Mouse (Mus musculus) MEL (cell line): ENCODE measurements around the gene Adck2. TPM values are rescaled to one million over a fixed set of nuclear protein-coding genes. Genes with fewer than 3 reads are reported as not detected.

Experiments
- DNase-seq: peaks from one replicate; pipeline ENCODE4 v3.0.0; 2011; ENCODE audit warnings: low read depth, low spot score
- H3K27ac ChIP-seq: 2 replicates; pipeline ENCODE4 v1.5.1; 2012; ENCODE audit warnings: low read depth, mild to moderate bottlenecking, control low read depth, low read length, moderate library complexity; ENCODE audit not compliant: control insufficient read depth
- H3K27me3 ChIP-seq, 2 experiments: fragments of 150-350 bp in 1 of 2; sonication (generic) in 1 of 2; 2 replicates each; pipeline ENCODE4 v1.6.1; 2012; ENCODE audit warnings: low read length in 2 of 2, mild to moderate bottlenecking in 2 of 2, improper control_type of control experiment in 1 of 2, moderate library complexity in 1 of 2; ENCODE audit not compliant: insufficient read depth in 2 of 2, control insufficient read depth in 1 of 2
- H3K36me3 ChIP-seq, 2 experiments: 2 replicates each; pipeline ENCODE4 v1.6.1; 2012 to 2014; ENCODE audit warnings: low read length in 2 of 2, improper control_type of control experiment in 1 of 2, inconsistent platforms in 1 of 2, mild to moderate bottlenecking in 1 of 2; ENCODE audit not compliant: insufficient read depth in 2 of 2, control insufficient read depth in 1 of 2
- H3K4me1 ChIP-seq, 2 experiments: fragments of 150-350 bp in 1 of 2; sonication (generic) in 1 of 2; 2 replicates each; pipeline ENCODE4 v1.6.1; 2012; ENCODE audit warnings: low read length in 2 of 2, improper control_type of control experiment in 1 of 2, mild to moderate bottlenecking in 1 of 2; ENCODE audit not compliant: insufficient read depth in 2 of 2, control insufficient read depth in 1 of 2
- H3K4me3 ChIP-seq, 2 experiments: fragments of 150-350 bp in 1 of 2; sonication (generic) in 1 of 2; 2 replicates each; pipeline ENCODE4 v1.5.1; 2012; ENCODE audit warnings: low read depth in 2 of 2, low read length in 2 of 2, mild to moderate bottlenecking in 2 of 2, moderate library complexity in 2 of 2, control low read depth in 1 of 2, improper control_type of control experiment in 1 of 2; ENCODE audit not compliant: control insufficient read depth in 1 of 2, insufficient read depth in 1 of 2
- H3K79me2 ChIP-seq: 2 replicates; pipeline ENCODE4 v1.6.1; 2012; ENCODE audit warnings: mild to moderate bottlenecking, low read length, moderate library complexity; ENCODE audit not compliant: control insufficient read depth, poor library complexity, insufficient read depth
- H3K9ac ChIP-seq: 2 replicates; pipeline ENCODE4 v1.6.1; 2012; ENCODE audit warnings: low read depth, mild to moderate bottlenecking, control low read depth, low read length, moderate library complexity; ENCODE audit not compliant: control insufficient read depth, poor library complexity, severe bottlenecking
- H3K9me3 ChIP-seq: fragments of 150-350 bp; sonication (generic); replicated peaks from 2 replicates; pipeline ENCODE4 v1.6.1; 2012; ENCODE audit warnings: mild to moderate bottlenecking, low read length, improper control_type of control experiment, moderate library complexity; ENCODE audit not compliant: insufficient read depth
- BHLHE40 ChIP-seq: IDR thresholded peaks from 2 replicates; pipeline ENCODE4 v1.6.1; 2012; ENCODE audit warnings: low read depth, mild to moderate bottlenecking, inconsistent platforms, low read length, improper control_type of control experiment, borderline replicate concordance
- CHD1 ChIP-seq: IDR thresholded peaks from 2 replicates; pipeline ENCODE4 v1.6.1; 2012; ENCODE audit warnings: low read depth, mild to moderate bottlenecking, inconsistent platforms, low read length, improper control_type of control experiment
- CTCF ChIP-seq, 3 experiments: IDR thresholded peaks in 2 of 3; conservative IDR thresholded peaks in 1 of 3; 2 replicates each; pipeline ENCODE4 v1.5.1; 2011 to 2012; ENCODE audit warnings: low read length in 3 of 3, low read depth in 2 of 3, mild to moderate bottlenecking in 2 of 3, improper control_type of control experiment in 1 of 3, inconsistent platforms in 1 of 3, mixed read lengths in 1 of 3, moderate library complexity in 1 of 3; ENCODE audit not compliant: control insufficient read depth in 1 of 3, insufficient read depth in 1 of 3, poor library complexity in 1 of 3, severe bottlenecking in 1 of 3
- EP300 ChIP-seq, 2 experiments: IDR thresholded peaks; 2 replicates each; pipeline ENCODE4 v1.6.1; 2011; ENCODE audit warnings: improper control_type of control experiment in 2 of 2, low read length in 2 of 2, low read depth in 1 of 2, mild to moderate bottlenecking in 1 of 2
- ETS1 ChIP-seq: IDR thresholded peaks from 2 replicates; pipeline ENCODE4 v1.6.1; 2012; ENCODE audit warnings: low read depth, mild to moderate bottlenecking, inconsistent platforms, low read length, improper control_type of control experiment, moderate library complexity
- GABPA ChIP-seq: IDR thresholded peaks from 2 replicates; pipeline ENCODE4 v1.6.1; 2012; ENCODE audit warnings: low read depth, mild to moderate bottlenecking, inconsistent platforms, low read length, improper control_type of control experiment, moderate library complexity
- MYC ChIP-seq: IDR thresholded peaks from 2 replicates; pipeline ENCODE4 v1.6.1; 2011; ENCODE audit warnings: low read depth, mild to moderate bottlenecking, low read length, improper control_type of control experiment, moderate library complexity
- NRF1 ChIP-seq: IDR thresholded peaks from 2 replicates; pipeline ENCODE4 v1.6.1; 2014; ENCODE audit warnings: low read depth, mild to moderate bottlenecking, inconsistent platforms, low read length, improper control_type of control experiment, moderate library complexity; ENCODE audit not compliant: poor library complexity, insufficient read depth, severe bottlenecking
- RAD21 ChIP-seq: IDR thresholded peaks from 2 replicates; pipeline ENCODE4 v1.6.1; 2011; ENCODE audit warnings: mild to moderate bottlenecking, low read depth, low read length, improper control_type of control experiment
- USF2 ChIP-seq, 2 experiments: IDR thresholded peaks; 2 replicates each; pipeline ENCODE4 v1.6.1; 2011 to 2012; ENCODE audit warnings: improper control_type of control experiment in 2 of 2, low read length in 2 of 2, borderline replicate concordance in 1 of 2, inconsistent platforms in 1 of 2, low read depth in 1 of 2, mild to moderate bottlenecking in 1 of 2; ENCODE audit not compliant: insufficient read depth in 1 of 2
- polyA plus RNA-seq, 2 experiments: library from polyadenylated mRNA; stranded (reverse) in 1 of 2; unstranded in 1 of 2; fragments of >175 nt in 1 of 2; fragments of >200 nt in 1 of 2; gene quantifications; 2 replicates each; pipeline versions ENCODE4 v1.2.1 to v1.2.4; 2012; ENCODE audit warnings: low replicate concordance in 2 of 2, low read depth in 1 of 2; ENCODE audit not compliant: insufficient read length in 2 of 2, insufficient read depth in 1 of 2, missing spikeins in 1 of 2
- total RNA-seq: library from RNA; depleted of rRNA; stranded (reverse); fragments of 300-350 nt; gene quantifications from 2 replicates; pipeline ENCODE4 v1.2.3, GENCODE M21; 2012

Adck2 gene
- total and polyA plus RNA-seq, 3 experiments = 8.1 to 11.6 TPM; not detected in 1

- no peak overlapping the region; a peak in 1 of 4 replicates for H3K4me3 ChIP-seq
- DNase-seq = no peak
- peaks cover 5% of the 10 kb centered on the region; the same call in 1 of the 2 replicates for H3K79me2 ChIP-seq
- H3K4me1 ChIP-seq = peaks cover 4 to 8% of the 10 kb centered on the region in 2 experiments; a peak in 3 of 4 replicates
- TF ChIP-seq MYC = no peak
- H3K27me3 ChIP-seq = no peaks in the 10 kb centered on the region
- H3K27ac ChIP-seq = no peak overlapping the region
- peak overlapping the region; percentile 94; the same call in 1 of the 2 replicates for H3K9ac ChIP-seq
- peaks cover 0 to 8% of the 10 kb centered on the region in 2 experiments; a peak in 2 of 4 replicates for H3K36me3 ChIP-seq
- H3K9me3 ChIP-seq = no peaks in the 10 kb centered on the region
These were observed 1.3 kb downstream of the Adck2 start for GRCm38 (mm10) chr6:39574951-39575350.

DNA sequence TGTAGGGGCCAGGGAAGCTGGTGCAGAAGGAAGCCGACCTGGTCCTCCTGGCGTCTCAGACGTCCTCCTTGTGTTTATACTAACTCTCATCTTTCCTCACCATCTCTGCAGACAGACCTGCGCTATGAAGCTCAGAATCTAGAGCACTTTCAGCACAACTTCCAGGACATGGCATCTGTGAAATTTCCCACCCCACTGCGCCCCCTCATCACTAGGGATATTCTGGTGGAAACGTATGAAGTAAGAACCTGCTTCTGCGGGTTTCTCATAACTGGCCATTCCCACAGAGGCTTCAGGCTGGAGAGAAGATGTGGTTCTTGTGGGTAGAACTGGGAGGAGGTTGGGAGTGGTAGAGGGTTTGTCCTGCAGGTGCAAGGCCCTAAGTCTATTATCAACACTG is 5.9 kb downstream of the Adck2 start:
- Histone ChIP-seq H3K27me3 (no peaks in the 10 kb centered on the region), H3K36me3 (peaks cover 0 to 2% of the 10 kb centered on the region in 2 experiments; a peak in 2 of 4 replicates), H3K4me1 (peaks cover 0 to 3% of the 10 kb centered on the region in 2 experiments; a peak in 1 of 4 replicates), H3K27ac (no peak overlapping the region), H3K9ac (no peak overlapping the region), H3K4me3 (no peak overlapping the region), H3K79me2 (no peaks in the 10 kb centered on the region), H3K9me3 (no peaks in the 10 kb centered on the region)
- DNase-seq = no peak
- no peak for TF ChIP-seq NRF1

- TF ChIP-seq GABPA (no peak), EP300 (IDR thresholded peaks at IDR 0.05; ENCODE audit: low read depth in 1 of 2, low read length in 2 of 2) (no peak), CHD1 (no peak), USF2 (IDR thresholded peaks at IDR 0.05; ENCODE audit: borderline replicate concordance in 1 of 2, insufficient read depth in 1 of 2, low read depth in 1 of 2, low read length in 2 of 2) (no peak), ETS1 (no peak), CTCF (IDR thresholded peaks at IDR 0.05 in 2 of 3, conservative IDR thresholded peaks at IDR 0.05 in 1 of 3; ENCODE audit: control insufficient read depth in 1 of 3, insufficient read depth in 1 of 3, low read depth in 2 of 3, low read length in 3 of 3, poor library complexity in 1 of 3, severe bottlenecking in 1 of 3) (no peak), BHLHE40 (no peak), RAD21 (no peak)
These were observed 6.9 kb downstream of the Adck2 start for GRCm38 (mm10) chr6:39580558-39580957.

More at GRCm38 (mm10) chr6:39580558-39580957, 6.9 kb downstream of the Adck2 start:
- DNase-seq = no peak
- Histone ChIP-seq H3K9ac (no peak overlapping the region), H3K79me2 (no peaks in the 10 kb centered on the region), H3K4me1 (no peaks in the 10 kb centered on the region), H3K9me3 (no peaks in the 10 kb centered on the region), H3K36me3 (no peaks in the 10 kb centered on the region; a peak in 1 of 4 replicates), H3K4me3 (no peak overlapping the region), H3K27me3 (no peaks in the 10 kb centered on the region), H3K27ac (no peak overlapping the region)
